Mouse (Mus musculus): ENCODE measurements at regions not wholly inside any gene's neighbourhood (a gene's known extent, or its start where the extent isn't known, plus 50 kb on each side); places are given as distances from the start of the nearest gene placed in this dataset.

- DNase-seq (ENCODE audit: low spot score in 2 of 2), result no peak
Observed at GRCm38 (mm10) chr11:19592506-19593355, 331.4 kb upstream of the Spred2 start.

GRCm38 (mm10) chr11:19595107-19595506 lies 329.1 kb upstream of the Spred2 start:
- DNase-seq (ENCODE audit: low spot score in 2 of 2), result no peak

GRCm38 (mm10) chr11:19596336-19596735 lies 327.8 kb upstream of the Spred2 start:
- no peak for DNase-seq (ENCODE audit: low spot score in 2 of 2)

GRCm38 (mm10) chr11:19599433-19599832 lies 324.7 kb upstream of the Spred2 start:
- no peak for DNase-seq (ENCODE audit: low spot score in 2 of 2)

- no peak for DNase-seq (ENCODE audit: low spot score in 2 of 2)
Observed at GRCm38 (mm10) chr11:19601216-19601938, 322.8 kb upstream of the Spred2 start.

GRCm38 (mm10) chr11:19602496-19602895 lies 321.7 kb upstream of the Spred2 start:
- no peak for DNase-seq (ENCODE audit: low spot score in 2 of 2)

GRCm38 (mm10) chr11:19605602-19606001 lies 318.6 kb upstream of the Spred2 start:
- DNase-seq (ENCODE audit: low spot score in 2 of 2), result no peak

- no peak for DNase-seq (ENCODE audit: low spot score in 2 of 2)
Observed at GRCm38 (mm10) chr11:19606943-19607342, 317.2 kb upstream of the Spred2 start.

- DNase-seq (ENCODE audit: low spot score in 2 of 2), result no peak
Observed at GRCm38 (mm10) chr11:19607941-19608340, 316.2 kb upstream of the Spred2 start.

- no peak for DNase-seq (ENCODE audit: low spot score in 2 of 2)
Observed at GRCm38 (mm10) chr11:19608523-19608922, 315.7 kb upstream of the Spred2 start.

- no peak for DNase-seq (ENCODE audit: low spot score in 2 of 2)
Observed at GRCm38 (mm10) chr11:19610559-19610958, 313.6 kb upstream of the Spred2 start.

GRCm38 (mm10) chr11:19611217-19611616 lies 313.0 kb upstream of the Spred2 start:
- no peak for DNase-seq (ENCODE audit: low spot score in 2 of 2)

GRCm38 (mm10) chr11:19616520-19616919 lies 307.7 kb upstream of the Spred2 start:
- no peak for DNase-seq (ENCODE audit: low spot score in 2 of 2)

- no peak for DNase-seq (ENCODE audit: low spot score in 2 of 2)
Observed at GRCm38 (mm10) chr11:19619494-19619893, 304.7 kb upstream of the Spred2 start.

- no peak for DNase-seq (ENCODE audit: low spot score in 2 of 2)
Observed at GRCm38 (mm10) chr11:19631055-19631695, 293.0 kb upstream of the Spred2 start.

- no peak for DNase-seq (ENCODE audit: low spot score in 2 of 2)
Observed at GRCm38 (mm10) chr11:19632477-19632876, 291.7 kb upstream of the Spred2 start.

GRCm38 (mm10) chr11:19633621-19634020 lies 290.6 kb upstream of the Spred2 start:
- no peak for DNase-seq (ENCODE audit: low spot score in 2 of 2)

GRCm38 (mm10) chr11:19641153-19641552 lies 283.0 kb upstream of the Spred2 start:
- no peak for DNase-seq (ENCODE audit: low spot score in 2 of 2)

- DNase-seq (ENCODE audit: low spot score in 2 of 2), result no peak
Observed at GRCm38 (mm10) chr11:19644116-19644795, 279.9 kb upstream of the Spred2 start.

- no peak for DNase-seq (ENCODE audit: low spot score in 2 of 2)
Observed at GRCm38 (mm10) chr11:19645106-19645505, 279.1 kb upstream of the Spred2 start.

- no peak for DNase-seq (ENCODE audit: low spot score in 2 of 2)
Observed at GRCm38 (mm10) chr11:19651522-19651921, 272.7 kb upstream of the Spred2 start.

- DNase-seq (ENCODE audit: low spot score in 2 of 2), result no peak
Observed at GRCm38 (mm10) chr11:19651929-19652328, 272.2 kb upstream of the Spred2 start.
